Mouse (Mus musculus) small intestine, adult 2 months (tissue): ENCODE results near the gene Zdhhc5. TPM values are rescaled to one million over a fixed set of nuclear protein-coding genes. Genes with fewer than 3 reads are reported as not detected.

Experiments used
- H3K27ac ChIP-seq: fragments of 200-500 bp; 2 replicates; pipeline ENCODE4 v1.5.1; 2012; ENCODE audit warnings: low read depth, low read length, control low read depth, inconsistent platforms; ENCODE audit not compliant: insufficient read depth
- H3K27me3 ChIP-seq: fragments of 200-500 bp; 2 replicates; pipeline ENCODE4 v1.6.1; 2012; ENCODE audit warnings: mild to moderate bottlenecking, moderate library complexity, low read length, inconsistent platforms; ENCODE audit not compliant: control insufficient read depth, insufficient read depth
- H3K36me3 ChIP-seq: fragments of 200-500 bp; 2 replicates; pipeline ENCODE4 v1.6.1; 2012; ENCODE audit warnings: mild to moderate bottlenecking, low read length, control low read depth, inconsistent platforms; ENCODE audit not compliant: control insufficient read depth, insufficient read depth
- H3K4me1 ChIP-seq: fragments of 200-500 bp; 2 replicates; pipeline ENCODE4 v1.6.1; 2012; ENCODE audit warnings: low read length, inconsistent platforms, mixed read lengths; ENCODE audit not compliant: control insufficient read depth, insufficient read depth, insufficient read length
- H3K4me3 ChIP-seq: fragments of 200-500 bp; 2 replicates; pipeline ENCODE4 v1.5.1; 2012; ENCODE audit warnings: low read depth, mild to moderate bottlenecking, control low read depth, inconsistent platforms, low read length, moderate library complexity
- CTCF ChIP-seq: fragments of 200-500 bp; IDR thresholded peaks from 2 replicates; pipeline ENCODE4 v1.5.1; 2012; ENCODE audit warnings: low read depth, mild to moderate bottlenecking, control low read depth, inconsistent platforms, low read length, moderate library complexity, mixed read lengths; ENCODE audit not compliant: insufficient replicate concordance, insufficient read length; ENCODE audit errors: extremely low read depth
- POLR2A ChIP-seq: fragments of 200-500 bp; IDR thresholded peaks from 2 replicates; pipeline ENCODE4 v1.6.1; 2012; ENCODE audit warnings: low read depth, mild to moderate bottlenecking, control low read depth, inconsistent platforms, low read length, moderate library complexity
- WGBS: fragments of 180-500 bp; shearing (Covaris S2); methylation state at CpG from one replicate; pipeline ENCODE4 v1.1.7; 2018; 5-methylcytosine and 5-hydroxymethylcytosine counted together
- polyA plus RNA-seq: library from polyadenylated mRNA; depleted of rRNA; stranded (reverse); fragments of >200 nt; gene quantifications from 2 replicates; pipeline ENCODE4 v1.2.3, GENCODE M21; 2012

The Zdhhc5 gene
- polyA plus RNA-seq, 1 experiment: 46.1 TPM

GRCm38 (mm10) chr2:84725770-84726169, 10.8 kb upstream of the Zdhhc5 start:
- 90% methylated on average over 10 of the region's 10 CpGs for WGBS

GRCm38 (mm10) chr2:84723856-84724255, 8.9 kb upstream of the Zdhhc5 start:
- H3K4me3 ChIP-seq: no peak overlapping the region
- H3K4me1 ChIP-seq: peaks cover 9% of the 10 kb centered on the region
- no peak for TF ChIP-seq CTCF
- TF ChIP-seq POLR2A: no peak
- peaks cover 21% of the 10 kb centered on the region for H3K36me3 ChIP-seq
- H3K27me3 ChIP-seq: no peaks in the 10 kb centered on the region
- WGBS: 89% methylated on average over 14 of the region's 14 CpGs
- H3K27ac ChIP-seq: no peak overlapping the region

More at GRCm38 (mm10) chr2:84725770-84726169, 10.8 kb upstream of the Zdhhc5 start:
- Histone ChIP-seq H3K27me3 (no peaks in the 10 kb centered on the region), H3K36me3 (peaks cover 20% of the 10 kb centered on the region), H3K27ac (no peak overlapping the region), H3K4me3 (no peak overlapping the region), H3K4me1 (peaks cover 9% of the 10 kb centered on the region)
- TF ChIP-seq CTCF (no peak), POLR2A (no peak)

GRCm38 (mm10) chr2:84721182-84721581, 6.2 kb upstream of the Zdhhc5 start:
- Histone ChIP-seq H3K27me3 (no peaks in the 10 kb centered on the region), H3K4me3 (no peak overlapping the region), H3K36me3 (peaks cover 21% of the 10 kb centered on the region), H3K27ac (no peak overlapping the region), H3K4me1 (peaks cover 12% of the 10 kb centered on the region)
- TF ChIP-seq POLR2A (no peak), CTCF (no peak)
- WGBS: 72% methylated on average over 3 of the region's 3 CpGs

- H3K4me1 ChIP-seq: peaks cover 10% of the 10 kb centered on the region
- H3K27ac ChIP-seq: no peak overlapping the region
- no peaks in the 10 kb centered on the region for H3K27me3 ChIP-seq
- H3K4me3 ChIP-seq: no peak overlapping the region
- WGBS: 91% methylated on average over 2 of the region's 2 CpGs
- no peak for TF ChIP-seq CTCF
- TF ChIP-seq POLR2A: no peak
- peaks cover 20% of the 10 kb centered on the region for H3K36me3 ChIP-seq
Observed at GRCm38 (mm10) chr2:84720718-84721117, 5.7 kb upstream of the Zdhhc5 start.

GRCm38 (mm10) chr2:84717357-84717756, 2.4 kb upstream of the Zdhhc5 start:
- 0 out of 2 replicates have a peak, but pooled peaks cover 6% of the 10 kb centered on the region for H3K36me3 ChIP-seq
- WGBS: 92% methylated on average over 4 of the region's 4 CpGs
- no peaks in the 10 kb centered on the region for H3K27me3 ChIP-seq
- no peak overlapping the region for H3K4me3 ChIP-seq
- H3K4me1 ChIP-seq: peaks cover 6% of the 10 kb centered on the region; the same call in 1 of the 2 replicates
- no peak overlapping the region for H3K27ac ChIP-seq
- TF ChIP-seq POLR2A: no peak
- no peak for TF ChIP-seq CTCF

GRCm38 (mm10) chr2:84716423-84717355, 1.7 kb upstream of the Zdhhc5 start:
- peak overlapping the region; percentile 92 for H3K27ac ChIP-seq
- 12% methylated on average over 9 of the region's 9 CpGs for WGBS

More at GRCm38 (mm10) chr2:84716423-84717355, 1.7 kb upstream of the Zdhhc5 start:
- Histone ChIP-seq H3K4me3 (no peak overlapping the region), H3K27me3 (no peaks in the 10 kb centered on the region), H3K4me1 (peaks cover 6% of the 10 kb centered on the region; the same call in 1 of the 2 replicates), H3K36me3 (0 out of 2 replicates have a peak, but pooled peaks cover 6% of the 10 kb centered on the region)
- TF ChIP-seq CTCF (no peak), POLR2A (no peak)
